Mouse (Mus musculus): ENCODE data around the gene Musk. TPM values are rescaled to one million over a fixed set of nuclear protein-coding genes. Genes with fewer than 3 reads are reported as not detected.

Musk gene
- polyA plus RNA-seq, 1 experiment: 0.05 TPM

DNA sequence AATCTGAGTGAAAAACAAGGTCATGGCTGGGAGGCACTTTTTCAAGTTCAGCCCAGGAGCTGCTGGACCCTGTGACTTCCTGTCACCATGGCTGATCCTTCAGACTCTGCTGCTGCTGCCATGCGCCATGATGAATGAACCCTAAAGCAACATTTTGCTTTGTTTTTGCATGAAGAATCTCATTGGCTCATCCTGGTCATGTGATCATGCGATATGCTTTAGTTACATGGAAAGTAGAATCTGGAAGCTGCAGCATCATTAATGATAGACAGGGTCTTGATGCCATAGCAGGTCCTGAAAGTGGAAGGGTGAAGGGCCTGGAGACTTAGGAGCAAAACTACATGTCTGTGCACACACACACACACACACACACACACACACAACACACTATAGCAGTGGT lies 15.8 kb upstream of the Musk start:
- H3K4me3 ChIP-seq (replicated peaks; ENCODE audit: insufficient read depth, low read depth, low read length): no peak overlapping the region
- no peak overlapping the region for H3K27ac ChIP-seq (ENCODE audit: insufficient read depth, low read length)
- DNase-seq: no peak
- no peaks in the 10 kb centered on the region for H3K27me3 ChIP-seq (ENCODE audit: control insufficient read depth, insufficient read depth, low read length)
- 96% methylated on average over 2 of the region's 2 CpGs for WGBS
- H3K4me1 ChIP-seq (ENCODE audit: control insufficient read depth, insufficient read depth, low read length): no peaks in the 10 kb centered on the region
- TF ChIP-seq POLR2A (IDR thresholded peaks at IDR 0.05; ENCODE audit: borderline replicate concordance, insufficient read depth, low read length) (no peak), CTCF (IDR thresholded peaks at IDR 0.05; ENCODE audit: borderline replicate concordance, insufficient read depth, low read depth, low read length) (no peak)

DNA sequence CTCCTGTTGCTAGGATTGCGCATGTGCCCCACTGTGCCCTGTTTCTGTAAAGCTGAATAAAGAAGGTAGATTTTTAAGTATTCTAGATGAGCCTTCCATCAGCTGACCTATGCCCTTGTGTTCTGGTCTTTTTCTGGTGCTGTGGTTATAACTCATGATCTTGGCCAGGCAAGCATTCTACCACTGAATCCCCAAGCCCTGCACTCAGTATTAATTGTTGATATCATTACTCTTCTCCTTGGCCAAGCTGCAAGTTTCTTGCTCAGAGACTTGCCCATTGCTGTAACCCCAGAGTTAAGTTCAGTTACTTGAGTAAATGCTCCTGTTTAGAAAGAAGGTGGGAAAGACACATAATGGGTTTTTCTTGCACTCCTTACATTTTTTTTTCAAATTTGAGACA lies 14.8 kb upstream of the Musk start:
- Histone ChIP-seq H3K4me3 (replicated peaks; ENCODE audit: insufficient read depth, low read depth, low read length) (no peak overlapping the region), H3K27me3 (ENCODE audit: control insufficient read depth, insufficient read depth, low read length) (no peaks in the 10 kb centered on the region), H3K4me1 (ENCODE audit: control insufficient read depth, insufficient read depth, low read length) (no peaks in the 10 kb centered on the region), H3K27ac (ENCODE audit: insufficient read depth, low read length) (no peak overlapping the region)
- TF ChIP-seq CTCF (IDR thresholded peaks at IDR 0.05; ENCODE audit: borderline replicate concordance, insufficient read depth, low read depth, low read length) (no peak), POLR2A (IDR thresholded peaks at IDR 0.05; ENCODE audit: borderline replicate concordance, insufficient read depth, low read length) (no peak)
- 89% methylated on average over 1 of the region's 1 CpGs for WGBS
- DNase-seq: no peak

DNA sequence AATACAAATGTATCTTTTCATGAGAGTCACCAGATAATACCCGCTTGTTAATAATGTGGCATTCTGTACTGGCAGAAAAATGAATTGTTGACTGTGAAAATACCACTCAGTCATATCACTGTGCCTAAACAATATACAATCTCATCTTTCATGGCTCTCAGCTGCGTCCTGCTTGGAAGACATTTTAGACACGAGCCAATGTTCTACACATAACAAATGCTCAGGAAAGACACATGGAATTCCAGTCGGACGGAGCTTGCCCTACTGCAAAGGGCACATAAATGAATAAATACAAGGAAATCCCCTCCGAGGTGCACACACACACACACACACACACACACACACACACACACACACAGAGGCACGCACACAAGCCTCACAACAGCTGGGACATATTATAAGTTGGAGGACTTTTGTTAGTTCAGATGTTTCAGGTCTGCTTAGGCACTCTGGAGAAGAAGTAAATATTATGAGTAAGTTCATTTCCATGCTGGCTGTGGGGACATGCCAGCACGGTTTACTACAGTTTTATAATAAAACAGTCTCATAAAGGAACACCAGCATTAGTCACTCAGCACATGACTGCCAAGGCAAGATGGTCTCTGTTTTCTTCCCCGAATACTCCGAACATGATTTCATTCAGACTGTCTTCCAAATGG lies 14.1 kb upstream of the Musk start:
- TF ChIP-seq CTCF (IDR thresholded peaks at IDR 0.05; ENCODE audit: borderline replicate concordance, insufficient read depth, low read depth, low read length) (no peak), POLR2A (IDR thresholded peaks at IDR 0.05; ENCODE audit: borderline replicate concordance, insufficient read depth, low read length) (no peak)
- no peaks in the 10 kb centered on the region for H3K27me3 ChIP-seq (ENCODE audit: control insufficient read depth, insufficient read depth, low read length)
- H3K27ac ChIP-seq (ENCODE audit: insufficient read depth, low read length): no peak overlapping the region
- WGBS: 76% methylated on average over 10 of the region's 10 CpGs
- DNase-seq: no peak
- H3K4me1 ChIP-seq (ENCODE audit: control insufficient read depth, insufficient read depth, low read length): no peaks in the 10 kb centered on the region
- H3K4me3 ChIP-seq (replicated peaks; ENCODE audit: insufficient read depth, low read depth, low read length): no peak overlapping the region

DNA sequence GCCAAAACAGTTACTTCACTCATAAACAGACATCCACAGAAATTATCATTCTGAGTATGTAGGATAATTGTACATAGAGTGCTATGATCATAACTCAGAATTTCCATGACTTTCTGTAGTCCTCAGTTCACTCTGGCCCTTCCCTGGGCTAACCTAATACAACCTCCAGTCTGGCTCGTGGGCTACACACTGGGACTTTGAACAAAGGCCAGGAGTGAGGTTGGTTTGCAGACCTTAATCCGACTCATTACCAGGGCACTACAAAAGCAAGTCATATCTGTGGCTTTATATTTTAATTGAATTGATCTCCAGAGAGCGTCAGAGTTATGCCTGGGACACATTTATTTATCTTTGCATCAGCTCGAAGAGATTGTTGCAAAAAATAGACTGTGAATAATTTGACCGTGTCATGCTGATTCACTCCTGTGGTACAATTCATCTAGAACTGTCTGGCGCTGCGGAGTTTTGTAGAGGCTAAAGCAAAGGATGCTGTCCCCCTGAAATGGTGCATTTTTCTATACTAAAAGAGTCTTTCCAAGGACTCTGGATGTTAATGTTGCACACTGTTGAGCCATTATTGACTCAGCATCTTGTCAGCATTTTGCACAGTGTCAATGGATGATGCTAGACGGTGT lies 10.4 kb upstream of the Musk start:
- no peak for TF ChIP-seq CTCF (IDR thresholded peaks at IDR 0.05; ENCODE audit: borderline replicate concordance, insufficient read depth, low read depth, low read length)
- no peak for TF ChIP-seq POLR2A (IDR thresholded peaks at IDR 0.05; ENCODE audit: borderline replicate concordance, insufficient read depth, low read length)
- 29% methylated on average over 8 of the region's 8 CpGs for WGBS
- DNase-seq: no peak
- Histone ChIP-seq H3K4me3 (replicated peaks; ENCODE audit: insufficient read depth, low read depth, low read length) (no peak overlapping the region), H3K4me1 (ENCODE audit: control insufficient read depth, insufficient read depth, low read length) (no peaks in the 10 kb centered on the region), H3K27me3 (ENCODE audit: control insufficient read depth, insufficient read depth, low read length) (no peaks in the 10 kb centered on the region), H3K27ac (ENCODE audit: insufficient read depth, low read length) (no peak overlapping the region)

DNA sequence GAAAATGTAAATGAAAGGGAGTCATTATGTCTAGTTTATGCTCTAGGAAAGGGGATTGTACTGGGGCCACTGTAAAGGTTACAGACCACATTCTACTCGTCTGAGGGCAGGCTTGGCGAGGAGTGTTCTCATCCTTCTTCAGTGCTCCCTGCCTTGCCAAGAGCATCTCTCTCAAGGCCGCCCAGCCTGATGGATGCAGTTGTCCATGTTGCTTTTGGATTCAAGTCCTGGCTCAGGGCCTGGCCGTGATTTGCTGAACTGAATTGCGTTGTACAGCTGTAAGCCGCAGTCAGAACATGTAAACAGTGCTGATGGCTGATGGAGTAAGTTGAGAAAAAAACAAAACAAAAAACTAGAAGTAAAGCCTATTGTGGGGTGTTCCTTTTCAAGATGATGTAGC lies 7.4 kb upstream of the Musk start:
- Histone ChIP-seq H3K4me3 (replicated peaks; ENCODE audit: insufficient read depth, low read depth, low read length) (no peak overlapping the region), H3K4me1 (ENCODE audit: control insufficient read depth, insufficient read depth, low read length) (no peaks in the 10 kb centered on the region), H3K27me3 (ENCODE audit: control insufficient read depth, insufficient read depth, low read length) (no peaks in the 10 kb centered on the region), H3K27ac (ENCODE audit: insufficient read depth, low read length) (no peak overlapping the region)
- WGBS: 44% methylated on average over 6 of the region's 6 CpGs
- no peak for DNase-seq
- no peak for TF ChIP-seq POLR2A (IDR thresholded peaks at IDR 0.05; ENCODE audit: borderline replicate concordance, insufficient read depth, low read length)
- TF ChIP-seq CTCF (IDR thresholded peaks at IDR 0.05; ENCODE audit: borderline replicate concordance, insufficient read depth, low read depth, low read length): no peak

DNA sequence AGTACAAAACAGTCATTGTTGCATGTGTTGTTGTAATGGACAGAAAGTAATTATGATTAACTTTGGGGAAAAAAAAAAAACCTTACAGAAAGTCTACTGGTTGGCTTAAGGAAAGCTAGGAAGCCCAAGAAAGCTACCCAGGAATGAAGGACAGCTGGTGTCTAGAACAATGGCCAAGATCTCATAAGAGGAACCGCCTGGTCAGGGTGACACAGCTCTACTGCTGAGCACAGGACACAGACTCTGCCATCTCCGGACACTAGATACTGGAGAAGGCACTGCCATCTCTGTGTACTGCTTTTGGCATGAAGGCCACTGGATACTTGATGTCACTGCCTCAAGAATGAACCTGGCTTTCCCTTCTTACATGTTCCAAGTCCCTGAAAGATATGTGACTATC lies 5.6 kb upstream of the Musk start:
- Histone ChIP-seq H3K4me3 (replicated peaks; ENCODE audit: insufficient read depth, low read depth, low read length) (no peak overlapping the region), H3K27me3 (ENCODE audit: control insufficient read depth, insufficient read depth, low read length) (no peaks in the 10 kb centered on the region), H3K27ac (ENCODE audit: insufficient read depth, low read length) (no peak overlapping the region), H3K4me1 (ENCODE audit: control insufficient read depth, insufficient read depth, low read length) (no peaks in the 10 kb centered on the region)
- DNase-seq: no peak
- TF ChIP-seq CTCF (IDR thresholded peaks at IDR 0.05; ENCODE audit: borderline replicate concordance, insufficient read depth, low read depth, low read length): no peak
- TF ChIP-seq POLR2A (IDR thresholded peaks at IDR 0.05; ENCODE audit: borderline replicate concordance, insufficient read depth, low read length): no peak
- 53% methylated on average over 2 of the region's 2 CpGs for WGBS

DNA sequence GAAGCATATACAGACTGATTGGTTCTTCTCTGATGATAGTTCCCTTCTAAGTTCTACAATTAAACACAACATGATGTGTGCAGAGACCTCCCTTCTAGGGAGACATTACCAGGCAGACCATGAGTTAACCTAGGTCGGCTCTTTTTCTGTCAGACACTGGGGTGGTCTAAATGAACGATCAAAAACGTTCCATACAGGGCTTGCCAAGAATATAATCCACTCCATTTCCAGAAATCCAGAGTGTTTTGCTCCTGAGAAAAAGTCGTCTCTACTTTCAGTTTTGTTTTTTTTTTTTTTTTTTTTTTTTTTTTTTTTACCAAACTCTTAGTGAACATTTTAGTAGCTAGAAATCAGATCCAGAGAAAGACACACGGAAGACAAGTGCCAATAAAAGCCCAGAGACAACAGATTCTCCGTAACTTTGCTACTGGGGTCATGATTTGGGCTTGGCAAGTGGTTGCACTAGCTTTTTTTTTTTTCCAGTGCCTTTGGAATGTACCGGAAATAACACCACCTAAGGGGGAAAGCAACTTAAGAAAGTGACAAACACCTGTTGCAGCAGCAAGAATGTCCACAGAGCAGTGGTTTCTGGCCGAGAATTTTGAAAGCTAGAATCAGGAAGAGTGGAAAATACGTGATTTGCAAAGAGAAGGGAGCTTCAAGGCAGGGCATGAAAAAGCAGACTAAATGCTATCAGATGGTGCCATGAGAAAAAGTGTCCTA lies 769 bp downstream of the Musk start:
- no peak for TF ChIP-seq POLR2A (IDR thresholded peaks at IDR 0.05; ENCODE audit: borderline replicate concordance, insufficient read depth, low read length)
- no peak for TF ChIP-seq CTCF (IDR thresholded peaks at IDR 0.05; ENCODE audit: borderline replicate concordance, insufficient read depth, low read depth, low read length)
- Histone ChIP-seq H3K4me1 (ENCODE audit: control insufficient read depth, insufficient read depth, low read length) (no peaks in the 10 kb centered on the region), H3K27me3 (ENCODE audit: control insufficient read depth, insufficient read depth, low read length) (no peaks in the 10 kb centered on the region), H3K27ac (ENCODE audit: insufficient read depth, low read length) (no peak overlapping the region), H3K4me3 (replicated peaks; ENCODE audit: insufficient read depth, low read depth, low read length) (no peak overlapping the region)
- WGBS: 39% methylated on average over 9 of the region's 9 CpGs
- no peak for DNase-seq

DNA sequence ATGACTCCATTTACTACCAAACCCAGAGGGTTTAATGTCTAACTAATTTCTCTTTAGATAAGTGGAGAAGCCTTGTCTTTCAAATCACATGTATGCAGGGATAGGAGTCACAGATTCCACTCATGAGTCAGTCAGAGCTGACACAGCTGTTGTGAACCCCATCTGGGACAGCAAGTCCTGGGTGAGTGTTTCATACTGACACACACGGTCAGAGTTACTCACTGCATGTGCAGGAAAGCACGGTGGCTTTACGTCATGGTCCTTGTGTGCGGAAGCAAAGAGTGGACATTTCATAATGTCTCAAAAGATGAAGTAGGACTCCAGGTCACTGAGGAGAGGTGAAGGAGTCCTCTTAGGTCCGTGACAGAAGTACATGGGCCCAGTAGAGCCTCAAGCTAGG lies 3.0 kb downstream of the Musk start:
- no peak for TF ChIP-seq POLR2A (IDR thresholded peaks at IDR 0.05; ENCODE audit: borderline replicate concordance, insufficient read depth, low read length)
- Histone ChIP-seq H3K27me3 (ENCODE audit: control insufficient read depth, insufficient read depth, low read length) (no peaks in the 10 kb centered on the region), H3K4me3 (replicated peaks; ENCODE audit: insufficient read depth, low read depth, low read length) (no peak overlapping the region), H3K4me1 (ENCODE audit: control insufficient read depth, insufficient read depth, low read length) (no peaks in the 10 kb centered on the region), H3K27ac (ENCODE audit: insufficient read depth, low read length) (no peak overlapping the region)
- no peak for DNase-seq
- 75% methylated on average over 5 of the region's 5 CpGs for WGBS
